Mouse (Mus musculus): ENCODE data around the gene Fam227b. TPM values are rescaled to one million over a fixed set of nuclear protein-coding genes. Genes with fewer than 3 reads are reported as not detected.
A peak's percentile ranks its signal among the peaks of the same experiment; 100 is the strongest.

Fam227b gene
- polyA plus RNA-seq, 1 experiment from 2014 or later = not detected

DNA sequence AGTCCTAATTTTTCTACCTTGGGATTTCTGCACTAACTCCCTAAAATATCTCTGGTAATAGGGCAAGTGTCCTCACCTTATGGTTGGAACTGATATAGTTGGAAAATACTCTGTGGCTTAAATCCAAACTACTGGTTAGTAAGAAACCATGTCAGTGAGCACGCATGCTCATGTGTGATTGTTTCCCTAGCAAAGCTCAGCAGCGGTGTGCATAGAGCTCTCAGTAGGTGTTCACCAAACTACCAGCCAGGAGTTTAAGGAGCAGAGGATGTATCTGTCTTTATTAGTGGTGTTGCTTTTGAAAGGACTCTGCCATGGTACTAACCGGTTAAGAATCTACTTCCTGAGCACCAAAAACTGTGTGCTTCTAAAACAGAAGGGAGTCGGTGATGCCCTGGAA is 115.7 kb downstream of the Fam227b start:
- DNase-seq (ENCODE audit: low spot score) (no peak), ATAC-seq (replicated peaks; ENCODE audit: low FRiP score, low read depth) (no peak)
- H3K9me3 ChIP-seq (replicated peaks; ENCODE audit: low read length) = no peaks in the 10 kb centered on the region
- TF ChIP-seq CTCF (IDR thresholded peaks at IDR 0.05; ENCODE audit: low read depth) = no peak
- H3K4me2 ChIP-seq (ENCODE audit: low read length) = no peak overlapping the region
- no peak overlapping the region for H3K27ac ChIP-seq
- H3K9ac ChIP-seq (ENCODE audit: low read depth, low read length) = no peak overlapping the region
- H3K27me3 ChIP-seq (ENCODE audit: insufficient read depth, low read length) = no peaks in the 10 kb centered on the region
- H3K36me3 ChIP-seq (ENCODE audit: insufficient read depth, low read length) = no peaks in the 10 kb centered on the region
- no peak overlapping the region for H3K4me3 ChIP-seq (replicated peaks; ENCODE audit: low read depth, low read length)
- no peaks in the 10 kb centered on the region for H3K4me1 ChIP-seq (replicated peaks; ENCODE audit: insufficient read depth, low read length)
- WGBS = 81% methylated on average over 4 of the region's 4 CpGs

GRCm38 (mm10) chr2:126035013-126035770 is 116.6 kb downstream of the Fam227b start:
- 73% methylated on average over 15 of the region's 15 CpGs for WGBS
- ATAC-seq (replicated peaks; ENCODE audit: low FRiP score, low read depth) (no peak), DNase-seq (ENCODE audit: low spot score) (no peak)
- Histone ChIP-seq H3K4me2 (ENCODE audit: low read length) (peak overlapping the region; percentile 47; the same call in 1 of the 2 replicates), H3K9ac (ENCODE audit: low read depth, low read length) (no peak overlapping the region), H3K27me3 (ENCODE audit: insufficient read depth, low read length) (no peaks in the 10 kb centered on the region), H3K36me3 (ENCODE audit: insufficient read depth, low read length) (no peaks in the 10 kb centered on the region), H3K4me3 (replicated peaks; ENCODE audit: low read depth, low read length) (0 out of 2 replicates have a peak overlapping the region, but pooled peaks have one; percentile 7), H3K9me3 (replicated peaks; ENCODE audit: low read length) (no peaks in the 10 kb centered on the region), H3K27ac (no peak overlapping the region), H3K4me1 (replicated peaks; ENCODE audit: insufficient read depth, low read length) (no peaks in the 10 kb centered on the region)
- TF ChIP-seq CTCF (IDR thresholded peaks at IDR 0.05; ENCODE audit: low read depth) = no peak

DNA sequence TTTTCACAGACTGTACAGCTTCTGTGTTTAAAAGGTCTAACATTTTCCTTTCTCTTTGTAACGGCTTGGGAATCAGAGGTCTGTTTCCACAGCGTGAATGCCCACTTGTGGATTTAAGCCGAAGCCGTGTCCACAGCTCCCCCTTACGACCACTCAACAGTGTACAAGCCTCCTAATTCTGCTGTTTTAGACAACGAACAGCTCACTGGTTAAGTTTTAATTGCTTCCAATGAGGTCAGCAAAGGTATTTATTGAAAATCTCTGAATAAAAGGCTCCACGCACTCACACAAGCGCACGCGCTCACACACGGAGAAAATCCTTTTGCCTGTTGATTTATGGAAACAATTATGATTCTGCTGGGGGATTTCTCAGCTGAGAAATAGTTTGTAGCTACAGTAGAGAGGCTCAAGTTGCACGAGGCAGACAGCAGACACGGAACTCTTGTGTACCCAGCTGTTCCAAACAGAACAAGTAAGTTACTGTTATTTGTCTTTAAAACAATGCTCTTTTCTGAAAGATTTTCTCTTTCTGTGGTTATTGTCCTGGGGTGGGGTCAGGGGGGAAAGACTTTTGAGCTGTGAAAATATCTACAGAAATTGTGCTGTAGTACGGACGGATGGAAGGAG is 117.3 kb downstream of the Fam227b start, which contains the start of gene Fgf7:
Gene Fgf7 (plus strand): TSS at position 280 of the 627 bp plus-strand sequence.
- Histone ChIP-seq H3K27ac (no peak within 1 kb of the TSS), H3K4me1 (replicated peaks; ENCODE audit: insufficient read depth, low read length) (no peaks in the 10 kb centered on the region), H3K36me3 (ENCODE audit: insufficient read depth, low read length) (no peaks in the 10 kb centered on the region), H3K4me2 (ENCODE audit: low read length) (peak within 1 kb of the TSS; percentile 47), H3K27me3 (ENCODE audit: insufficient read depth, low read length) (no peaks in the 10 kb centered on the region), H3K9ac (ENCODE audit: low read depth, low read length) (no peak within 1 kb of the TSS), H3K9me3 (replicated peaks; ENCODE audit: low read length) (no peaks in the 10 kb centered on the region), H3K4me3 (replicated peaks; ENCODE audit: low read depth, low read length) (0 out of 2 replicates have a peak within 1 kb of the TSS, but pooled peaks have one; percentile 7)
- peak; percentile 64 for TF ChIP-seq CTCF (IDR thresholded peaks at IDR 0.05; ENCODE audit: low read depth)
- ATAC-seq (replicated peaks; ENCODE audit: low FRiP score, low read depth) (peak; percentile 10; the same call in 1 of the 2 replicates), DNase-seq (ENCODE audit: low spot score) (peak; percentile 80)
- 32% methylated on average over 15 of the region's 15 CpGs for WGBS

DNA sequence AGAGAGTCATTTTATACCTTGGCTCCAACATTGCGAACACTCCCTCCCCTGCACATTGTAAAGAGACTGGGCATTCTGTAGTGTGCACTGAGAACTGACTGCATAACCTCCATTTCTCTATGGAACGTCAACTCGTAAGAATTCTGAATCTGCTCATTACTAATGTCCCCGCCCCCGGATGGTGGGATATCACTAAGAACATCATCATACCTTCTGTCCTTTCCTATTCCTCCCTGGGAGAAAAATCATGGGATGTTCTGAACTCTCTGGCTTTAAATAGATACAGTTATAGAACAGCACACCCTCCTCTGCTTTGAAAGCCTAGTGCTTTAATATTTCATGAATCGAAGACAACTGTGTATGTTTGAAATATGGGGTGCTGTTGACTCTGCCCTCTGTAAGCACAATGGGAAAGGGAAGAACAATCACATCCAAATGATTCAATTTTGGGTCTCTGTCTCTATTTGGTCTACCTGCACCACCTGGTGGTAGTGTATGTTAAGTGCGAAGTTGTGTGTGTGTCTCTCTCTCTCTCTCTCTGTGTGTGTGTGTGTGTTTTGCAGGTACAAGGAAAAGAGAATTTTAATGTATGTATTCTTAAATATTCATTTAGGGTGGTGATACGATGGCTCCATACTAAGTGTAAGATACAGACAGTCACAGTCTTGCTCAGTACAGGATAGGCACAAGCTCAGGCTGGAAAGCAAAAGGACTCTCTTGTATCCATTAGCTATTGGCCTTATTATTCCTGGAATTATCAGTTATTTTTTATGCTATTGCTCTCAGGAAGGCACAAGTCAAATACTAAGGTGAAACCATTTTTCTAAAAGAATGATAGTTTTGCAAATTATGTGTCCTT is 118.5 kb downstream of the Fam227b start:
- Histone ChIP-seq H3K27me3 (ENCODE audit: insufficient read depth, low read length) (no peaks in the 10 kb centered on the region), H3K4me2 (ENCODE audit: low read length) (no peak overlapping the region), H3K9me3 (replicated peaks; ENCODE audit: low read length) (no peaks in the 10 kb centered on the region), H3K9ac (ENCODE audit: low read depth, low read length) (no peak overlapping the region), H3K4me1 (replicated peaks; ENCODE audit: insufficient read depth, low read length) (no peaks in the 10 kb centered on the region), H3K27ac (no peak overlapping the region), H3K4me3 (replicated peaks; ENCODE audit: low read depth, low read length) (no peak overlapping the region), H3K36me3 (ENCODE audit: insufficient read depth, low read length) (no peaks in the 10 kb centered on the region)
- TF ChIP-seq CTCF (IDR thresholded peaks at IDR 0.05; ENCODE audit: low read depth) = peak; percentile 75
- ATAC-seq (replicated peaks; ENCODE audit: low FRiP score, low read depth) (no peak), DNase-seq (ENCODE audit: low spot score) (peak; percentile 42)
- 71% methylated on average over 8 of the region's 8 CpGs for WGBS

DNA sequence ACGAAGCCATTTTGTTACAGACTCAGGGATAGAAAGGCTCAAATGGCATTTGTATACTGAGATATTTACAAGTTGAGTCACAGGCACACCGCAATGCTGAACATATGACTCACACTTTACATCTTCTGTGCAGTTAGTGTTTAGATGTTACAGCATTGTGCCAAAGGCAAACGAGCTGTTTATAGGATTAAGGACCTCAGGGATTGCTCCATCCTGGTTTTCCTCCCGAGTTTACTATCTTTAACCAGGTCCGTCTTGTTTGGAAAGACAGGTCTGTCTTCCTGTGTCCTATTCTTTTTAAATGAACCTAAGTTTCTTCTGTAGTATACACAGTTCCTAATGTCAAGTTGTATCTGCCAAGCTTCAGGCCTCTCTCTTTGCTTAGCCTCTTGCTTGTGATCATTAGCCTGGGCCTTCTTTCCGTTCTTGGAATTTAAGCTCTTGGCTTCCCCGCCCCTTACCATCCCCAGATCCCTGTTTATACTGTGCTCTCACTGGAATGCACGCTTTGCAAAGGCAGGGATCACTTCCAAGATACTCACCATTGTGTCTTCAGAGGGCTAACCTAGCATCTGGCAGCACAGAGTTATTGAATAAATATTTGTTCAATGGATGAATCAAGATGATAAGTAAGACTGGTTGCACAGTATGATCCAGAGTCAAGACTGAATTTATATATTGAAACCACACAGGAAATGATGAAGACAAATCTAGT is 120.5 kb downstream of the Fam227b start:
- no peaks in the 10 kb centered on the region for H3K36me3 ChIP-seq (ENCODE audit: insufficient read depth, low read length)
- DNase-seq (ENCODE audit: low spot score) (no peak), ATAC-seq (replicated peaks; ENCODE audit: low FRiP score, low read depth) (no peak)
- WGBS = 58% methylated on average over 8 of the region's 8 CpGs
- H3K9me3 ChIP-seq (replicated peaks; ENCODE audit: low read length) = no peaks in the 10 kb centered on the region
- H3K27ac ChIP-seq = no peak overlapping the region
- H3K27me3 ChIP-seq (ENCODE audit: insufficient read depth, low read length) = no peaks in the 10 kb centered on the region
- no peak for TF ChIP-seq CTCF (IDR thresholded peaks at IDR 0.05; ENCODE audit: low read depth)
- no peak overlapping the region for H3K9ac ChIP-seq (ENCODE audit: low read depth, low read length)
- H3K4me2 ChIP-seq (ENCODE audit: low read length) = no peak overlapping the region
- H3K4me1 ChIP-seq (replicated peaks; ENCODE audit: insufficient read depth, low read length) = no peaks in the 10 kb centered on the region
- no peak overlapping the region for H3K4me3 ChIP-seq (replicated peaks; ENCODE audit: low read depth, low read length)
